Mouse (Mus musculus) neural tube, embryonic 11.5 days (tissue): Measurements from ENCODE around the gene Wdtc1. TPM values are rescaled to one million over a fixed set of nuclear protein-coding genes. Genes with fewer than 3 reads are reported as not detected.

ENCODE experiments used
- microRNA-seq: library from miRNA; unstranded; fragments of <30 nt; microRNA quantifications from one replicate; pipeline ENCODE4, GENCODE M21; 2016
- polyA plus RNA-seq: library from polyadenylated mRNA; unstranded; fragments of >200 nt; fragmentation: Nextera tagmentation; extraction: Ambion mirVana; gene quantifications from 2 replicates; pipeline ENCODE4 v1.2.1, GENCODE M21; 2014

The Wdtc1 gene
- polyA plus RNA-seq, 1 experiment from 2014 or later: 27.0 TPM

Small RNA genes lying within 50 kb of the gene (microRNA-seq; reads per million reads assigned to microRNA genes)
- gene Mir5122: 0.78 reads per million

Other genes with a start within 250 kb of the Wdtc1 start
- gene Wasf2, start 223.0 kb downstream of the Wdtc1 start, polyA plus RNA-seq: 33.0 and 39.0 TPM in 2 replicates
- 0.32 and 0.62 TPM in 2 replicates for gene Cd164l2, start 141.3 kb downstream of the Wdtc1 start, polyA plus RNA-seq
- gene Gpr3, start 140.9 kb downstream of the Wdtc1 start, polyA plus RNA-seq: 0.45 and 0.49 TPM in 2 replicates
- gene Map3k6, start 112.7 kb downstream of the Wdtc1 start, polyA plus RNA-seq: 1.5 and 2.7 TPM in 2 replicates
- gene Sytl1, start 90.4 kb downstream of the Wdtc1 start, polyA plus RNA-seq: 1.2 and 1.4 TPM in 2 replicates
- 79.0 and 91.0 TPM in 2 replicates for gene Tmem222, start 75.7 kb downstream of the Wdtc1 start, polyA plus RNA-seq
- 6.9 TPM in 2 replicates for gene Slc9a1, start 16.2 kb upstream of the Wdtc1 start, polyA plus RNA-seq
- 0.20 and 0.38 TPM in 2 replicates for gene Tent5b, start 126.7 kb upstream of the Wdtc1 start, polyA plus RNA-seq
- gene Trnp1, start 145.1 kb upstream of the Wdtc1 start, polyA plus RNA-seq: 2.0 and 2.7 TPM in 2 replicates
- 1.4 and 2.1 TPM in 2 replicates for gene Kdf1, start 165.5 kb upstream of the Wdtc1 start, polyA plus RNA-seq
- gene Nudc, start 192.5 kb upstream of the Wdtc1 start, polyA plus RNA-seq: 301 and 305 TPM in 2 replicates
- not detected in 2 replicates for gene Nr0b2, start 199.9 kb upstream of the Wdtc1 start, polyA plus RNA-seq
- 8.5 and 10.7 TPM in 2 replicates for gene Gpatch3, start 221.3 kb upstream of the Wdtc1 start, polyA plus RNA-seq
- 24.6 and 31.9 TPM in 2 replicates for gene Gpn2, start 230.9 kb upstream of the Wdtc1 start, polyA plus RNA-seq
- gene Sfn, start 248.7 kb upstream of the Wdtc1 start, polyA plus RNA-seq: 18.6 and 19.3 TPM in 2 replicates